Mouse (Mus musculus): ENCODE measurements around the gene Ncf1.

Gene Ncf1

GRCm38 (mm10) chr5:134243661-134244436 is 14.4 kb upstream of the Ncf1 start:
- DNase-seq (ENCODE audit: extremely low spot score), result no peak

- DNase-seq (ENCODE audit: extremely low spot score), result no peak
Measured at GRCm38 (mm10) chr5:134241831-134242230, 12.4 kb upstream of the Ncf1 start.

- peak; percentile 43 for DNase-seq (ENCODE audit: extremely low spot score)
Measured at GRCm38 (mm10) chr5:134237936-134238760, 8.7 kb upstream of the Ncf1 start.

GRCm38 (mm10) chr5:134237508-134237907 is 8.1 kb upstream of the Ncf1 start:
- DNase-seq (ENCODE audit: extremely low spot score), result no peak

- no peak for DNase-seq (ENCODE audit: extremely low spot score)
Measured at GRCm38 (mm10) chr5:134236796-134237195, 7.4 kb upstream of the Ncf1 start.

- DNase-seq (ENCODE audit: extremely low spot score), result no peak
Measured at GRCm38 (mm10) chr5:134236241-134236640, 6.8 kb upstream of the Ncf1 start.

- no peak for DNase-seq (ENCODE audit: extremely low spot score)
Measured at GRCm38 (mm10) chr5:134235111-134235510, 5.7 kb upstream of the Ncf1 start.

GRCm38 (mm10) chr5:134234205-134234604 is 4.8 kb upstream of the Ncf1 start:
- no peak for DNase-seq (ENCODE audit: extremely low spot score)

- DNase-seq (ENCODE audit: extremely low spot score), result no peak
Measured at GRCm38 (mm10) chr5:134233244-134233651, 3.8 kb upstream of the Ncf1 start.

- no peak for DNase-seq (ENCODE audit: extremely low spot score)
Measured at GRCm38 (mm10) chr5:134232568-134232967, 3.1 kb upstream of the Ncf1 start.

- no peak for DNase-seq (ENCODE audit: extremely low spot score)
Measured at GRCm38 (mm10) chr5:134232111-134232510, 2.7 kb upstream of the Ncf1 start.

GRCm38 (mm10) chr5:134231376-134231775 is 2.0 kb upstream of the Ncf1 start:
- no peak for DNase-seq (ENCODE audit: extremely low spot score)

GRCm38 (mm10) chr5:134228249-134228638 is 1.2 kb downstream of the Ncf1 start:
- no peak for DNase-seq (ENCODE audit: extremely low spot score)

- peak; percentile 54 for DNase-seq (ENCODE audit: extremely low spot score)
Measured at GRCm38 (mm10) chr5:134227574-134228248, 1.7 kb downstream of the Ncf1 start.

- no peak for DNase-seq (ENCODE audit: extremely low spot score)
Measured at GRCm38 (mm10) chr5:134226946-134227345, 2.5 kb downstream of the Ncf1 start.

GRCm38 (mm10) chr5:134225110-134225901 is 4.1 kb downstream of the Ncf1 start:
- DNase-seq (ENCODE audit: extremely low spot score), result no peak

GRCm38 (mm10) chr5:134221708-134222150 is 7.7 kb downstream of the Ncf1 start:
- DNase-seq (ENCODE audit: extremely low spot score), result no peak

GRCm38 (mm10) chr5:134221278-134221677 is 8.1 kb downstream of the Ncf1 start:
- no peak for DNase-seq (ENCODE audit: extremely low spot score)

- no peak for DNase-seq (ENCODE audit: extremely low spot score)
Measured at GRCm38 (mm10) chr5:134217900-134218299, 11.5 kb downstream of the Ncf1 start.

- no peak for DNase-seq (ENCODE audit: extremely low spot score)
Measured at GRCm38 (mm10) chr5:134214021-134214806, 15.2 kb downstream of the Ncf1 start.
